Mouse (Mus musculus) lung, adult 2 months (tissue): Measurements from ENCODE around the gene E130218I03Rik. TPM values are rescaled to one million over a fixed set of nuclear protein-coding genes. Genes with fewer than 3 reads are reported as not detected.
A peak's percentile ranks its signal among the peaks of the same experiment; 100 is the strongest.

Source experiments
- DNase-seq: peaks from one replicate; pipeline ENCODE4 v3.0.0; 2022
- H3K4me1 ChIP-seq: fragments of 200-500 bp; 2 replicates; pipeline ENCODE4 v1.6.1; 2011; ENCODE audit warnings: low read length; ENCODE audit not compliant: control insufficient read depth, insufficient read depth
- H3K4me3 ChIP-seq: fragments of 200-500 bp; replicated peaks from 2 replicates; pipeline ENCODE3; 2011; ENCODE audit warnings: low read depth, mild to moderate bottlenecking, control low read depth, low read length; ENCODE audit errors: extremely low read depth
- CTCF ChIP-seq: fragments of 200-500 bp; IDR thresholded peaks from 2 replicates; pipeline ENCODE4 v1.5.1; 2011; ENCODE audit warnings: mild to moderate bottlenecking, low read length, control low read depth; ENCODE audit not compliant: insufficient read depth
- POLR2A ChIP-seq: fragments of 200-500 bp; IDR thresholded peaks from 2 replicates; pipeline ENCODE4 v1.6.1; 2011; ENCODE audit warnings: low read depth, mild to moderate bottlenecking, control low read depth, low read length, borderline replicate concordance; ENCODE audit errors: extremely low read depth
- WGBS: fragments of 180-500 bp; shearing (Covaris S2); methylation state at CpG from one replicate; pipeline ENCODE4 v1.1.7; 2018; 5-methylcytosine and 5-hydroxymethylcytosine counted together
- polyA plus RNA-seq: library from polyadenylated mRNA; depleted of rRNA; stranded (reverse); fragments of >200 nt; gene quantifications from 2 replicates; pipeline ENCODE4 v1.2.3, GENCODE M21; 2012; rRNA removed

The E130218I03Rik gene
- polyA plus RNA-seq, 1 experiment = not detected

DNA sequence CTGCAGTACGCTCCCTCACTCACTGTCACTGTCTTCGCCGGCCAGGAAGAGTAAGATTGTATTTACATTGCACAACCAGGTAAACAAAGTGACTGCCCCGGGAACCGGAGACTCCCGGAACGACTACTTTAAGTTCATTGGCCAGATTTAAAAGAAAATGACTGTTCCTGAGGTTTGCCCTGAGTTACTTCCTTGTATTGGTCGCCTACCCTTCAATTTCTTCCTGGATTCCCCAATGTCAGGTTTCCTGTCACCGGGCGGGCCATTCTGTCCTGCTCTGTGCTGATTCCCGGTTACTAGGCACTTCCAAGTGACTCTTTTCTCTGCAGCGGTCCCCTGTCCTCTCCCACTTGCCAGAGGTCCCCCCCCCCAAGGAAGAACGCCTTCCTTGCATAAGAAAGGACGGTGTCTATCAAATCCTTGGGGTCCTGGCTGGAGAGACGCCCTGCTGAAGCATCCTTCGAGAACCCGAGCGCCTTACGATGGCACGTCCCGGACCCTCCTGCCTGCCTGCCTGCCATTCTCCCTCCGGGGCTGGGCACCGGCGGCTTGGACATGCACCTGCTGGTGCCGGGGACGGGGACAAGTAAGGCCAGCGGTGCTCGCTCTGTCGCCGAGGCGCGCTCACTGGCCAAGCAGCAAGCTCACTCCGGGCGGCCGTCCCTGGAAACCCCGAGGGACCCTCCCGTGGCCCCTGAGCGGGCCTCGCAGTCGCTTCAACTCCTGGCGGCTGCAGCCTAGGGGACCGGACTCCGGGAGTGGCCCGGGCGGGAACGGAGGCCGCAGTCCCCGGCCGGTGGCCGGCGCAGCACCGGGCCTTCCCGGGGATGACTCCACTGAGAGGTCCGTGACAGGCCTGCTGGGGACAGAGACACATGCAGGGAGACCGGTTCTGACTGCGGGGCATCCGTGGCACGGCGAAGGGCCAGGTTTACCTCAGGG, 43.0 kb downstream of the E130218I03Rik start:
- Histone ChIP-seq H3K4me3 (peak overlapping the region; percentile 66), H3K4me1 (peaks cover 4% of the 10 kb centered on the region; the same call in 1 of the 2 replicates)
- 1% methylated on average over 59 of the region's 59 CpGs for WGBS
- TF ChIP-seq CTCF = no peak
- no peak for TF ChIP-seq POLR2A
- DNase-seq = no peak

DNA sequence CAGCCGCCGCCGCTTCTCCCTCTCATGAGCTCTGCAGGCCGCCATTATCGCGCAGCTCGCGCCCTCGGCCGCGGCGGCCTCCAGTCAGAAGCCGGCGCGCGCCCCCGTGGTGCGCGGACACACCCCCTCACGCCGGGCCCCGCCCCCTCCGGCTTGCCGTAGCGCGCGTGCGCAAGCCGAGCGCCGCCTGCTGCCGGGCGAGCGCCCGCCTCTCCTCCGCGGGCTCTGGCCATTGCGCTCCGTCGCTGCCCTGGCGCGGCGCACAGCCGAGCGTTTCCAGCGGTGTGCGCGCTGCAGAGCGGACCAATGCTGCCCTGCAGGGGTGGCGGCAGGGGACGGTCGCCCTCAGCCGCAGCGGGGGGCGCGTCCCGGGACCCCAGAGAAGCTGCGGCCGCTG, 43.7 kb downstream of the E130218I03Rik start:
- Histone ChIP-seq H3K4me3 (peak overlapping the region; percentile 90), H3K4me1 (peaks cover 4% of the 10 kb centered on the region; the same call in 1 of the 2 replicates)
- WGBS = under 1% methylated on average over 51 of the region's 59 CpGs
- DNase-seq = peak; percentile 97
- TF ChIP-seq CTCF (no peak), POLR2A (peak; percentile 52; the same call in 1 of the 2 replicates)

DNA sequence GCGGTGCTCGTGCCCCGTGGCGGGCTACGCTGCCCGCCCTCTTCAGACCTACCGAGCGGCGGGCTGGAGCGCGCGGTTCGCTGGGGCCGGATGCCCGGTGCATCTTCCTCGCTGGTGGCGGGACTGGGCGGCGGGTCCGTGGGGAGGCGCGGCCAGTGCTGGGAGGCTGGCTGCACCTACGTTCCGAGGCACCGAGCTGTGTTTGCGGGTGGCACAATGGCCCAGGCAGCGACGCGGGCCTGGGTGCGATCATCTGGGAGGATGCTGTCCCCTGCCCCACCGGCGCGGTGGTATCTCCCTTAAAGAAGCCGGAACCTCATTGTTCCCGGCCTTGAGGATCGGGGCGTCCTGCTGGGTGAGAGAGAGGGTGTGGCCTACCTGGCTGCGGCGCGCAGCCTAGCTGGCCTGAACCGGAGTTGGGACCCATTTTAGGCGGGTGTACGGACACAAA, 44.1 kb downstream of the E130218I03Rik start, which contains the start of gene Pdik1l:
Gene Pdik1l (minus strand): TSS at position 321 of the 451 bp plus-strand sequence.
- TF ChIP-seq POLR2A (peak; percentile 36; the same call in 1 of the 2 replicates), CTCF (no peak)
- DNase-seq = no peak
- WGBS = under 1% methylated on average over 43 of the region's 43 CpGs

DNA sequence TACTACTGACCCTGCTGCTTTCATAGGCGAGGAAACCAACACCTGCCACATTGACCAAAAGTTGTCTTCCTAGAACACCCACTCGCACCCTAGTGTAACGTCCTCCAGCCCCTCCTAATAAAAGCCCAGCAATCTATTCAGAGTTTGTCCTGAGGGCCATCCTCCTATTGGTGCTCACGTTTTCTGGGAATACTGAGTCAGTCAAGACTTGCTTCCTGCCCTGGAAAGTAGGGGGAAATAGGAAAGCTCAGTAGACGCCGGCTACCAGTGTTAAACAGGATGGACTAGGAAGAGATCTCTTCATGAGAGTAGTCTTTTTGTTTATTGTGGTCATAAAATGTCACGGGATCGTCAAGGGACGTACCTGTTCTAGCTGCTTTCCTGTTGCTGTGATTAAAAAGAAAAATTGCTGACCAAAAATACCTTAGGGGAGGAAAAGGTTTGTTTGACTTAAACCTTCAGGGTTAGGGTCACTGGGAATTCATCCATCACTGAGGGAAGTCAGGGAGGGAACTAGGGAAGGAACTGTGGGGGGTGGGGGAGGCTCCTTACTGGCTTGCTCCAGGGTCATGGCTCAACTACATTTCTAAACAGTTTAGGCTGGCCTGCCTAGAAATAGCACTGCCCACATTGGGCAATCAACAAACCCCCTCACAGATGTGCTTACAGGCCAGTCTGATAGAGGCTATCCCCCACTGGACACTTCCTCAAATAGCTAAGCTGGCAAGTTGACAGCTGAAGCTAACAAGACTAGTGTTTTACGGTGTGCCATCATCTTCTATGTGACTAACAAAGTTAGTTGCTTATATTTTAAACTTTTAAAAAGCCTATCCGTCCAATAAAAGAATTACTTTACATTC, 45.2 kb downstream of the E130218I03Rik start:
- DNase-seq = no peak
- Histone ChIP-seq H3K4me1 (peaks cover 4% of the 10 kb centered on the region; the same call in 1 of the 2 replicates), H3K4me3 (no peak overlapping the region)
- TF ChIP-seq POLR2A = no peak
- no peak for TF ChIP-seq CTCF
- 15% methylated on average over 11 of the region's 11 CpGs for WGBS

More for the DNA sequence above, 44.1 kb downstream of the E130218I03Rik start, which contains the start of gene Pdik1l:
- peak within 1 kb of the TSS; percentile 90 for H3K4me3 ChIP-seq
- peaks cover 4% of the 10 kb centered on the region; the same call in 1 of the 2 replicates for H3K4me1 ChIP-seq

DNA sequence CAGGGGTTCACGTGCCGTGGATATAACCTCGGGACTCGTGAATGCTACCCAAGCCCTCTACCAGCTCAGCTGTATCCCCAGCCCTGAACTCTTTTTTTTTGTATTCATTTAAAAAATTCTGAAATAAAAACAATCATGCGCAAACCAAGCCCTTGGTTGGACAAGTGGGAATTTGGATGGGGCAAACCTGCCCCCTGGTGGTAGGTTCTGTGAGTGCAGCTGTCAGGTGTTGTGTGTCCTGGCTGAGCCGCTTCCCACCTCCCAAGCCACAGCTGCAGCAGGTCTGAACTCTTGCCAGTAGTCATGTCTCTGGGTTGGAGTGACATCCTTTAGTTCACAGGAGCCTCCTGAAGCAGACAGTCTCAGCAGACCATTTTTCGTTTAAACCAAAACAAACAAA, 48.6 kb downstream of the E130218I03Rik start:
- DNase-seq = peak; percentile 77
- 17% methylated on average over 7 of the region's 7 CpGs for WGBS
- Histone ChIP-seq H3K4me1 (peaks cover 4% of the 10 kb centered on the region; the same call in 1 of the 2 replicates), H3K4me3 (no peak overlapping the region)
- TF ChIP-seq POLR2A (no peak), CTCF (peak; percentile 96)

DNA sequence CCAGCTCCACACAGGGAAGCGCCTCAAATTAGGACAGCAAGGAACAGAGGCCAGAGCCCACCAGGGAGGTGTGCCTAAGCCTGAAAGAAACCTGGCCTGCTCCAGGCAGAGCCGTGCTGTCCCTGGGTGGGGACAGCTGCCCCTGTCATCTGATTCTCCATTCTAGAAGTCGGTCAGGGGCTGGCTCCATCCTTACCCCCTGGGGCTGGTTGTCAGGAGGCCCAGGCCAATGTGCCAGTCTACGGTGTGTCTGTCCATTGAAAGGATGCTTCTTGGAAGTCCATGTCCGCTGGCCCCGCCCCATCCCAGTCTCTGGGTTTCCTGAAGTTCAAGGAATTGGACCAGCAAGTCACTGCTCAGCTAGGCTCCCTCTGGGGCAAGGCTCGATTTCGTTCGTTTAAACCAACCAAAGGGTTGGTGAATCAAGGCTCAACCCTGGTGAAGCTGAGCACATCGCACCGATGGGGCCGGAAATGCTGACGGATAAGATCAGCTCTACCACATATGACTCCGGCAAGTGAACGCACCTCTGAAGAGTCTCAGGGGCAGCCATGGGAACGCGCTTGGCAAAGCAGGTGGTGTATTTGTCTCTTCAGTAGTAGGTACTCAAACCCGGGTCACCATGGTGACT, 49.7 kb downstream of the E130218I03Rik start:
- no peak overlapping the region for H3K4me3 ChIP-seq
- no peak for DNase-seq
- WGBS = 54% methylated on average over 18 of the region's 18 CpGs
- peaks cover 4% of the 10 kb centered on the region; the same call in 1 of the 2 replicates for H3K4me1 ChIP-seq
- TF ChIP-seq POLR2A = no peak
- no peak for TF ChIP-seq CTCF

DNA sequence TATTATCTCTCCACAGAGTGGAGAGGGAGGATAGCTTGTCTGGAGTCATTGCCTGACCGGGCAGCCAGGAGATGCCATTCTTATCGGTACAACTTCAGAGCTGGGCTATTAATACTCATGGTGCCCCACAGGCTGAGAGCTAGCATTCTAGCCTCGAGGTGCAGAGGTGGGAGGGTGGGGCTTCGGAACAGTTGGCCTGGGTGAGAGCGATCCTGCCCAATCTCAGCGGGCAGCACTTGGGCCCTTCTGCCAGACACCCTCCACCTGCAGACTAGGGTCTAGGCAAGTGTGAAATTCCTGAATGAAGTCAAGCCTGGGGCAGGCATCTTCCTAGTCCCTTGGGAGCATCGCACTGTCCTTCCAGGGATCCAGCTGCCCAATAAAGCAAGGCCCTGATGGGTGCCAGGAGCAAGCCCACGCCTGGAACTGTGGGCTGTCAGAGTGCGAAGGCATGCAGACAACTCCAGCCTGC, 50.3 kb downstream of the E130218I03Rik start:
- Histone ChIP-seq H3K4me3 (no peak overlapping the region), H3K4me1 (no peaks in the 10 kb centered on the region)
- no peak for TF ChIP-seq POLR2A
- no peak for TF ChIP-seq CTCF
- no peak for DNase-seq
- WGBS = 48% methylated on average over 9 of the region's 9 CpGs

Other genes with a start within 250 kb of the E130218I03Rik start
- gene Dhdds, start 242.7 kb upstream of the E130218I03Rik start, polyA plus RNA-seq = 21.6 and 28.4 TPM in 2 replicates
- gene Lin28a, start 224.8 kb upstream of the E130218I03Rik start, polyA plus RNA-seq = 0.06 TPM in 1 of 2 replicates, not detected in the other
- 0.27 and 0.58 TPM in 2 replicates for gene Zfp683, start 189.8 kb upstream of the E130218I03Rik start, polyA plus RNA-seq
- gene Crybg2, start 182.8 kb upstream of the E130218I03Rik start, polyA plus RNA-seq = 7.2 and 14.7 TPM in 2 replicates
- 52.8 and 76.5 TPM in 2 replicates for gene Cd52, start 148.6 kb upstream of the E130218I03Rik start, polyA plus RNA-seq
- gene Ubxn11, start 141.1 kb upstream of the E130218I03Rik start, polyA plus RNA-seq = 28.8 and 30.0 TPM in 2 replicates
- gene Sh3bgrl3, start 114.9 kb upstream of the E130218I03Rik start, polyA plus RNA-seq = 654 and 703 TPM in 2 replicates
- 17.1 and 30.2 TPM in 2 replicates for gene Cep85, start 56.5 kb upstream of the E130218I03Rik start, polyA plus RNA-seq
- not detected in 2 replicates for gene Gm7534, start 40.7 kb upstream of the E130218I03Rik start, polyA plus RNA-seq
- 0.20 and 0.31 TPM in 2 replicates for gene Catsper4, start 16.3 kb upstream of the E130218I03Rik start, polyA plus RNA-seq
- gene Cnksr1, start 5.3 kb upstream of the E130218I03Rik start, polyA plus RNA-seq = 13.8 and 15.8 TPM in 2 replicates
- gene Zfp593, start 1.9 kb downstream of the E130218I03Rik start, polyA plus RNA-seq = 7.2 and 7.5 TPM in 2 replicates
- not detected in 2 replicates for gene Gm30191, start 3.3 kb downstream of the E130218I03Rik start, polyA plus RNA-seq
- gene Grrp1, start 10.4 kb downstream of the E130218I03Rik start, polyA plus RNA-seq = 37.9 and 61.1 TPM in 2 replicates
- gene Pdik1l, start 44.2 kb downstream of the E130218I03Rik start, polyA plus RNA-seq = 2.3 and 4.3 TPM in 2 replicates
- 2.0 and 4.6 TPM in 2 replicates for gene Trim63, start 71.5 kb downstream of the E130218I03Rik start, polyA plus RNA-seq
- 0.41 and 0.51 TPM in 2 replicates for gene Slc30a2, start 99.5 kb downstream of the E130218I03Rik start, polyA plus RNA-seq
- gene Extl1, start 140.2 kb downstream of the E130218I03Rik start, polyA plus RNA-seq = 1.9 and 3.7 TPM in 2 replicates
- gene Pafah2, start 152.7 kb downstream of the E130218I03Rik start, polyA plus RNA-seq = 35.6 and 41.0 TPM in 2 replicates
- gene Stmn1, start 224.7 kb downstream of the E130218I03Rik start, polyA plus RNA-seq = 18.8 and 38.6 TPM in 2 replicates